Mouse (Mus musculus) frontal cortex, postnatal 25 days (tissue): Measurements from ENCODE around the gene Ugt1a6a.
"Not testable (repeated sequence)": the region's sequence is repeated elsewhere in the genome, so short reads cannot be mapped to it uniquely, and the experiment has no call there.

Experiments used
- DNase-seq, 2 experiments: peaks; one replicate each; pipeline ENCODE4 v3.0.0; 2022; ENCODE audit warnings: low spot score in 2 of 2

The Ugt1a6a gene

DNA sequence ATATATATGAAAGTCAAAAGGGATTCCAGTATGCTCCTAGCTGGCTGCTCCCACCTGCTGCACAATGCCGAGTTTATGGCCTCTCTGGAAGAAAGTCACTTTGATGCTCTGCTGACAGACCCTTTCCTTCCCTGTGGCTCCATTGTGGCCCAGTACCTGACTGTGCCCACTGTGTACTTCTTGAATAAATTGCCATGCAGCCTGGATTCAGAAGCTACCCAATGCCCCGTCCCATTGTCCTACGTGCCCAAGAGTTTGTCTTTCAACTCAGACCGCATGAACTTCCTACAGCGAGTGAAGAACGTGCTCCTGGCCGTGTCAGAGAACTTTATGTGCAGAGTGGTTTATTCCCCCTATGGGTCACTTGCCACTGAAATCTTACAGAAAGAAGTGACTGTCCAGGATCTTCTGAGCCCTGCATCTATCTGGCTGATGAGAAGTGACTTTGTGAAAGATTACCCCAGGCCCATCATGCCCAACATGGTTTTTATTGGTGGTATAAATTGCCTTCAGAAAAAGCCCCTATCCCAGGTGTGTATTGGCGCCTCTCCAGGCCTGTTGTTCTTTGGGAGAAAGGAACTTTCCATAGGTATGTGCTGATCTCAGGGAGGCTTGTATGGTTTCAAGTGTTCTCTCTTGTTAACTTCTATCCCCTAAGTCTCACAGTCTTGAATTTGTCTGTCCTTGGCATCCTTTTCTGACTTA, 77.9 kb downstream of the Ugt1a6a start:
- DNase-seq, result no peak

GRCm38 (mm10) chr1:88213061-88213460, 78.5 kb downstream of the Ugt1a6a start:
- no peak for DNase-seq

GRCm38 (mm10) chr1:88213766-88214461, 79.3 kb downstream of the Ugt1a6a start:
- DNase-seq, result no peak

GRCm38 (mm10) chr1:88214462-88214952, 79.9 kb downstream of the Ugt1a6a start:
- DNase-seq, result no peak

- no peak for DNase-seq
Measured at GRCm38 (mm10) chr1:88215466-88216380, 81.1 kb downstream of the Ugt1a6a start.

- no peak for DNase-seq
Measured at GRCm38 (mm10) chr1:88216551-88216950, 81.9 kb downstream of the Ugt1a6a start.

GRCm38 (mm10) chr1:88217144-88217543, 82.5 kb downstream of the Ugt1a6a start:
- DNase-seq, result no peak

DNA sequence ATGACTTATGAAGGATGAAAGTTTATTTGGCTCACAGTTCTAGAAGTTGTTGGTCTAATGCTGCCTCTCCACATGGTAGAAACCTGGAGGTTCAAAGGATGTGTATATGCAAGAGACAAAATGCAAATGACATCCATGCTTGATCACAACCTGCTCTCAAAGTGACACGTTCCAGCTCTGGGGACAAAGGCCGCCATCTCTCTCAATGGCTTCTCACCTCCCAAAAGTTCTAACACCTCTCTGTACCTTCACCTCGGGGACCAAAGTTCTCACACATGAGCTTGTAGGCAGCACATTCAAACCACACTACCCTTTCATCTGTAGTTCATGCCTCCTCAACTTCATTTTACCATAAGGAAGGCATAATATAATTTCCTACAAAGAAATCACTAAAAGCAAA, 83.0 kb downstream of the Ugt1a6a start:
- DNase-seq, result no peak

DNA sequence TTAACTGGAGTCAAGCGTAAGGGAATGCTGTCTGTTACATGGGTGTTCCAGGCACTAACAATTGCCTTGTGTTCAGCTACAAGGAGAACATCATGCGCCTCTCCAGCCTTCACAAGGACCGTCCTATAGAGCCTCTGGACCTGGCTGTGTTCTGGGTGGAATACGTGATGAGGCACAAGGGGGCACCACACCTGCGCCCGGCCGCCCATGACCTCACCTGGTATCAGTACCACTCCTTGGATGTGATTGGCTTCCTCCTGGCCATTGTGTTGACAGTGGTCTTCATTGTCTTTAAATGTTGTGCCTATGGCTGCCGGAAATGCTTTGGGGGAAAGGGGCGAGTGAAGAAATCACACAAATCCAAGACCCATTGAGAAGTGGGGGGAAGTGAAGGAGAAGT, 83.4 kb downstream of the Ugt1a6a start:
- DNase-seq, result no peak

DNA sequence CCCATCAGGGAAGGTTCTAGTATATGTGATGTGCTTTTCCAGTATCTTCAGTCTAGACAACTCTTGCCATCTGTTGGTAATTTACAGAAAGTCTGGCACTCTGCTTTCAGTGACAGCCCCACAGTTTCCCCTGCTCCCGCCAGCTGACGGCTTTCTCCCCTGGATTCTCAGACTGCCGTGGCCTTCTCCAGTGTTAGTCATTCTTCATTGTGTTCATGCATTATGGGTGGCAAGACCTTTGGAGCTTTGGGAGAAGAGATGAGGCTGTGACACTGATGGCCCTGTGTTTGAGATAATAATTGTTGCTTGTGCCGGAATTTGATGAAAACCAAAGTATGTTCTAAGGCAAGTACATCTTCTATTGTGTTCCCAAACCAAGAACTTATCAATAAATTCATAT, 84.0 kb downstream of the Ugt1a6a start:
- DNase-seq, result no peak

- DNase-seq, result no peak
Measured at GRCm38 (mm10) chr1:88219054-88219453, 84.4 kb downstream of the Ugt1a6a start.

GRCm38 (mm10) chr1:88220336-88220735, 85.7 kb downstream of the Ugt1a6a start:
- no peak for DNase-seq

- no peak for DNase-seq
Measured at GRCm38 (mm10) chr1:88222216-88222615, 87.6 kb downstream of the Ugt1a6a start.

DNA sequence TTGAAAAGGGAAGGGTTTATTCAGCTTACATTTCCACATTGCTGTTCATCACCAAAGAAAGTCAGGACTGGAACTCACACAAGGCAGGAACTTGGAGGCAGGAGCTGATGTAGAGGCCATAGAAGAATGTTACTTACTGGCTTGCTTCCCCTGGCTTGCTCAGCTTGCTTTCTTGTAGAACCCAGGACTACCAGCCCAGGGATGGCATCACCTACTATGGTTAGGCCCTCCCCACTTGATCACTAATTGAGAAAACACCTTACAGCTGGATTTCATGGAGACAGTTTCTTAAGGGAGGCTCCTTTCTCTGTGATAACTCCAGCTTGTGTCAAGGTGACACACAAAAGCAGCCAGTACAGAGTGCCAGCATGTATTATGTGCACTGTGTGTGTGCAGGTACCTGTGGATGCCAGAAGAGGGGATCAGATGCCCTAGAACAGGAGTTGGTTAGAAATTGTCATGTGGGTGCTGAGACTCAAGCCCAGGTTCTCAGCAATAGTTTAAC, 88.5 kb downstream of the Ugt1a6a start:
- peak in 1 of 2 experiments; percentile 7 for DNase-seq

DNA sequence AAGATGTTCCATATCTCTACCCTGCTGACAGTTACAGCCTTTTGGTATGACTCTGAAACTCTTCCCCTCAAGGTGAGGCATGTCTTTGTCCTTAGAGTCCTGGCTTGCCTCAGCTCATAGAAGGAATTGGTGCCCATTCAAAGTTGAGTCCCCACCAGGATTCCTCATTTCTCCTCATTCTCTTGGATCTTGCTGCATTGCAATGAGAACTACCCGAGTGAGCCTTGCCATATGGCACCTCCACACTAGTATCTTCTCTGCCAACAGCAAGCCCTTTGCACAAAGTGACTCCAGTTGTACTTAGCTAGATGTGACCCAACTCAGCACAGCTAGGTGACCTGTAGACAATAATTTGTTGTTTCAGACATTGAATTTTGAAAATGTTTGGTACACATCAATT, 89.0 kb downstream of the Ugt1a6a start:
- peak in 1 of 2 experiments; percentile 8 for DNase-seq

- DNase-seq, result peak in 1 of 2 experiments; percentile 7
Measured at GRCm38 (mm10) chr1:88224029-88224776, 89.6 kb downstream of the Ugt1a6a start.

- DNase-seq, result not testable (repeated sequence)
Measured at GRCm38 (mm10) chr1:88225301-88225700, 90.7 kb downstream of the Ugt1a6a start.

- DNase-seq, result peak in 1 of 2 experiments; percentile 4
Measured at GRCm38 (mm10) chr1:88225741-88226140, 91.1 kb downstream of the Ugt1a6a start.

DNA sequence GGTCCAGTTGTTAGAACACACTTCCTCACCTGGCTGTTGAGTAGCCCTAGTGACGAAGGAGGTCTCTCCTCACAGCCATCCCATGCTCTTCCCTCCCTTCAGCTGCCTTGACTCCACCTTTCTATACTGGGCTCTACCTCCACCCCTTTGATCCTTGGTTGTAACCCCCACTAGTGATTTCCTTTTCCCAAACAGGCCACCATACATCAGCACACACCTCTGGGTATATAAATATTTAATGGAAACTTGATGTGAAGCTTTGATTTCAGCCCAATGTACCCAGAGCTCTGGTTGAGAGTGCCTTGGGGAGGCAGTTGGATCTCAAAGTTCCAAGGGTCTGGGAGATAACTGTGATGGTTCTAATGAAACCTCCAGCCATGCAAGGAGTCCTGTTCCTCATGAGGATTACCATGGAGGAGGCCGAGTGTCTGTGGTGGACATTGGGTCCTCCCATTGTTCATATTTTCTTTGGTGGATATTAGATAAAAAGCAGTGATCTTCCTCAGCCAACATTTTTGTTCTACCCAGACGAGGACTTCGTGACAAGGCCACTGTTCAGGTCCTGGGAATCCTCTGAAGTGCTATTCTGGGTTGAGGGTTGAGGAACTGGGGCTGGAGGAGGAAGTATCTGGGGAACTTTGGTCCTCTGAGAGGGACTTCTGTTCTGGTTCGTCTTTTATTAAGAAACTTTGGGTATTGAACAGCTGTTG, 92.2 kb downstream of the Ugt1a6a start, which contains the start of gene Mroh2a:
TSS of gene Mroh2a (plus strand) at position 317 of the 710 bp plus-strand sequence.
- DNase-seq, result peak in 1 of 2 experiments; percentile 6

DNA sequence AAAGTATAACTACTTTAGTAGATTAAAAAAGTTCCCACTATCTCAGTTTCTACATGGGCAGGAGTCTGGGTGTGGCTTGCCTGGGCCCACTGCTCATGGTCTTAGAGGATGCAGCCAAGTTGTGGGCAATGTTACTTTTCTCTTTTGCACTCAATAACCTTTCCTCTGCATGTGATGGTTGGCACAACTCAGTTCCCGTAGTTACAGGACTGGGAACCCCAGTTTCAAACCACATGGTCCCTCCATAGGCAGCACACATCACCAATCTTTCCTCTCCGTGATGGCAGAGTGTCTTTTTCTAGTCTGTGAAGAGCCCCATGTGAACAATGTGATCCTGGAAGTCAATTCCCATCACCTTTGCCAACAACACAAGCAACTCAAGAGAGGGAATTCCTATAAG, 92.9 kb downstream of the Ugt1a6a start:
- peak in 1 of 2 experiments; percentile 3 for DNase-seq
